ENCODE assay signal across 8 mouse cellular contexts in the genomic region with DNA sequence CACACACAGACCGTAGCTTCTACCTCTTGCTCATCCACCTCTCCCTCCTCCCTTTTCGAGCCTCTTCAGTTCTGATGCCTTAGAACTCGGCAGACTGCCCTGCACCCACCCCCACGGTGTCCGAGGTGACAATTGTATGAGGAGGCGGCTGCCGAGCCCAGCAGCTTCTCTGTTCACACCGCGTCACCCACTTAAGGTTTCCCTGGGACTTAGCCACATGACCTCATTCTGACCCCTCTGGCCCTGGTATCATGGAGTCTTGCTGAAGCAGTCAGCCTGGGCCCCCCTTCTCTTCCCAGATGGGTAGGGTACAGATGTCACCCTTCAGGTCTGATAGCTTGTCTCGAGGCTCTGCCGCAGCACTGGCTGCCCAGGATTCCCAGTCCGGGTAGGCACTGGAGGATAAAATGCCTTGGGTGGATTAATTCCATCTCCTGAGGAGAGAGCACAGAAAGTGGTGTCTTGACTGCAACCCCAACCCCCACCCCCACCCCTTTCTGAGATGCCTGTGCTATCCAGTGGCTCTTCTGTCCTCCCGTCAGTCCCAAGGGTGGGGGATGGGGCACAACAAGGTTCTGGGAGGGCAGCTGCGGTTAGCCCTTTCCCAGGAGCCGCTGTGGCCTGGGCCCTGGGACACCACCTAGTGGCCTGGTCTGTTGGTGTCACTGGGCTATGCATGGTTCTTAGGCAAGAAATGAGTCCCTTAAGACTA. TPM values are rescaled to one million over a fixed set of nuclear protein-coding genes. Genes with fewer than 3 reads are reported as not detected.
A peak's percentile ranks its signal among the peaks of the same experiment; 100 is the strongest.
DNase-seq lines count a peak whose midpoint lies in the region; ATAC-seq and TF ChIP-seq lines count a peak whose summit lies in the region.

No protein-coding gene starts in this region.

- DNase-seq in A20 (ENCODE audit: low read depth, low spot score), result peak; percentile 76
- DNase-seq in kidney, postnatal 10 days, result peak; percentile 96
- peak; percentile 73 for DNase-seq in spleen, postnatal 36 days (ENCODE audit: low spot score in 2 of 2)

- peak; percentile 43; the same call in 1 of the 2 replicates for ATAC-seq in embryonic facial prominence, embryonic 15.5 days (ENCODE audit: insufficient number of reproducible peaks, low FRiP score, low TSS enrichment, low read depth)
- peak; percentile 61 for ATAC-seq in heart, embryonic 13.5 days (ENCODE audit: extremely low read depth, insufficient number of reproducible peaks, low FRiP score, low TSS enrichment)
- peak; percentile 66 for ATAC-seq in liver, embryonic 12.5 days

- peak overlapping the region; percentile 71 for H3K4me2 ChIP-seq in embryonic facial prominence, embryonic 15.5 days (replicated peaks)
- peak overlapping the region; percentile 92 for H3K4me2 ChIP-seq in heart, embryonic 13.5 days
- peak overlapping the region; percentile 80 for H3K4me2 ChIP-seq in liver, embryonic 12.5 days
- peak overlapping the region; percentile 100 for H3K4me2 ChIP-seq in myocyte (ENCODE audit: low read depth)

- under 1% methylated on average over 15 of the region's 15 CpGs for WGBS in bone marrow, adult 2 months
- 9% methylated on average over 15 of the region's 15 CpGs for WGBS in embryonic facial prominence, embryonic 15.5 days
- WGBS in heart, embryonic 13.5 days, result under 1% methylated on average over 15 of the region's 15 CpGs
- under 1% methylated on average over 15 of the region's 15 CpGs for WGBS in liver, embryonic 12.5 days (ENCODE audit: insufficient replicate concordance)

- peaks cover 9% of the 10 kb centered on the region for H3K79me2 ChIP-seq in myocyte (ENCODE audit: control insufficient read depth, insufficient read depth)

- peak overlapping the region; percentile 50 for H3K4me3 ChIP-seq in bone marrow, adult 2 months (replicated peaks; ENCODE audit: control insufficient read depth, low read depth, low read length)
- H3K4me3 ChIP-seq in embryonic facial prominence, embryonic 15.5 days (replicated peaks), result peak overlapping the region; percentile 34
- peak overlapping the region; percentile 53 for H3K4me3 ChIP-seq in heart, embryonic 13.5 days
- peak overlapping the region; percentile 47 for H3K4me3 ChIP-seq in liver, embryonic 12.5 days
- H3K4me3 ChIP-seq in myocyte, result peak overlapping the region; percentile 21

- peak overlapping the region; percentile 6; the same call in 1 of the 2 replicates for H3K27ac ChIP-seq in bone marrow, adult 2 months (ENCODE audit: control insufficient read depth, insufficient read depth, low read depth, low read length, poor library complexity)
- H3K27ac ChIP-seq in embryonic facial prominence, embryonic 15.5 days (replicated peaks), result peak overlapping the region; percentile 48; the same call in 1 of the 2 replicates
- H3K27ac ChIP-seq in heart, embryonic 13.5 days (replicated peaks), result peak overlapping the region; percentile 98
- peak overlapping the region; percentile 62 for H3K27ac ChIP-seq in liver, embryonic 12.5 days

- no peaks in the 10 kb centered on the region for H3K36me3 ChIP-seq in embryonic facial prominence, embryonic 15.5 days
- no peaks in the 10 kb centered on the region for H3K36me3 ChIP-seq in heart, embryonic 13.5 days
- no peaks in the 10 kb centered on the region for H3K36me3 ChIP-seq in liver, embryonic 12.5 days
- H3K36me3 ChIP-seq in myocyte (ENCODE audit: control insufficient read depth, insufficient read depth), result no peaks in the 10 kb centered on the region

- H3K4me1 ChIP-seq in bone marrow, adult 2 months (ENCODE audit: control insufficient read depth, insufficient read depth, low read length), result peaks cover 2% of the 10 kb centered on the region
- peaks cover 76% of the 10 kb centered on the region for H3K4me1 ChIP-seq in embryonic facial prominence, embryonic 15.5 days
- peaks cover 85% of the 10 kb centered on the region for H3K4me1 ChIP-seq in heart, embryonic 13.5 days
- peaks cover 36% of the 10 kb centered on the region for H3K4me1 ChIP-seq in liver, embryonic 12.5 days

- TF ChIP-seq CTCF in bone marrow, adult 2 months (IDR thresholded peaks at IDR 0.05; ENCODE audit: control insufficient read depth, insufficient read depth, low read length), result peak; percentile 85

- no peak for TF ChIP-seq POLR2A in bone marrow, adult 2 months (IDR thresholded peaks at IDR 0.05; ENCODE audit: borderline replicate concordance, control insufficient read depth, low read depth, low read length)
- no peak for TF ChIP-seq POLR2A in myocyte (IDR thresholded peaks at IDR 0.05; ENCODE audit: insufficient read length, low read depth)

- H3K27me3 ChIP-seq in embryonic facial prominence, embryonic 15.5 days, result no peaks in the 10 kb centered on the region
- H3K27me3 ChIP-seq in heart, embryonic 13.5 days (replicated peaks), result no peaks in the 10 kb centered on the region
- H3K27me3 ChIP-seq in liver, embryonic 12.5 days (replicated peaks), result peaks cover 41% of the 10 kb centered on the region
- no peaks in the 10 kb centered on the region for H3K27me3 ChIP-seq in myocyte (ENCODE audit: control insufficient read depth, insufficient read depth, insufficient read length)

- H3K9ac ChIP-seq in embryonic facial prominence, embryonic 15.5 days, result no peak overlapping the region
- peak overlapping the region; percentile 86 for H3K9ac ChIP-seq in heart, embryonic 13.5 days
- H3K9ac ChIP-seq in liver, embryonic 12.5 days, result peak overlapping the region; percentile 63

- H3K9me3 ChIP-seq in embryonic facial prominence, embryonic 15.5 days (replicated peaks), result no peaks in the 10 kb centered on the region
- no peaks in the 10 kb centered on the region for H3K9me3 ChIP-seq in heart, embryonic 13.5 days
- H3K9me3 ChIP-seq in liver, embryonic 12.5 days (replicated peaks), result no peaks in the 10 kb centered on the region

- H3ac ChIP-seq in myocyte (ENCODE audit: control insufficient read depth, insufficient read length), result no peak overlapping the region

TF ChIP-seq in myocyte, 11 proteins besides CTCF, POLR2A, EP300 and RAD21:
- TF ChIP-seq TCF12 (IDR thresholded peaks at IDR 0.05; ENCODE audit: insufficient read depth, poor library complexity, severe bottlenecking) (peak; percentile 14), CEBPB (IDR thresholded peaks at IDR 0.05; ENCODE audit: insufficient read depth, poor library complexity, severe bottlenecking) (no peak), MYOG (IDR thresholded peaks at IDR 0.05; ENCODE audit: control insufficient read depth in 1 of 3, insufficient read depth in 1 of 3, insufficient read length in 2 of 3, low read depth in 2 of 3) (peak in 2 of 3 experiments; percentile 63 to 83), MYOD1 (IDR thresholded peaks at IDR 0.05; ENCODE audit: control insufficient read depth in 1 of 3, insufficient read length in 2 of 3, low read depth in 2 of 3) (peak; percentile 0 to 80 (median 33)), REST (IDR thresholded peaks at IDR 0.05; ENCODE audit: insufficient read depth, insufficient read length) (no peak), E2F4 (IDR thresholded peaks at IDR 0.05; ENCODE audit: insufficient read depth) (no peak), USF1 (IDR thresholded peaks at IDR 0.05; ENCODE audit: low read depth) (no peak), POLR2AphosphoS2 (IDR thresholded peaks at IDR 0.05; ENCODE audit: insufficient read length, low read depth) (no peak)

RNA-seq across cellular contexts. Expression of a gene that starts 42.4 kb away (rescaled TPM):
- polyA plus RNA-seq in bone marrow, adult 2 months (2011; ENCODE audit: insufficient read depth, insufficient read length, low replicate concordance, missing spikeins), result 16.2 and 38.2 TPM in 2 replicates
- 58.4 and 61.6 TPM in 2 replicates for polyA plus RNA-seq in embryonic facial prominence, embryonic 15.5 days (2015; fragmentation: Nextera tagmentation; extraction: Ambion mirVana)
- 76.0 and 82.1 TPM in 2 replicates for polyA plus RNA-seq in heart, embryonic 13.5 days (2015; fragmentation: Nextera tagmentation; extraction: Ambion mirVana)
- 47.0 and 47.6 TPM in 2 replicates for polyA plus RNA-seq in liver, embryonic 12.5 days (2016; fragmentation: Nextera tagmentation; extraction: Ambion mirVana)
- 319 TPM for polyA plus RNA-seq in myocyte (2012; fragmentation: generic; extraction: Trizol)

Comparison
In these comparisons a context has a peak if more than half of its experiments do, and no peak if none do; other contexts are left out.
1. Peak in every context shown above with its lines: DNase-seq, ATAC-seq, H3K4me3 ChIP-seq and H3K27ac ChIP-seq.
2. H3K27ac ChIP-seq: peak in every context shown above with its lines; median percentile 98 in heart, embryonic 13.5 days; 62 in liver, embryonic 12.5 days; 48 in embryonic facial prominence, embryonic 15.5 days; 6 in bone marrow, adult 2 months.